Mouse (Mus musculus) left cerebral cortex, adult 11 months (tissue): Measurements from ENCODE around the gene Ccl22.

Experiments used
- DNase-seq: peaks from one replicate; pipeline ENCODE4 v3.0.0; 2022; ENCODE audit warnings: low spot score

The Ccl22 gene

DNA sequence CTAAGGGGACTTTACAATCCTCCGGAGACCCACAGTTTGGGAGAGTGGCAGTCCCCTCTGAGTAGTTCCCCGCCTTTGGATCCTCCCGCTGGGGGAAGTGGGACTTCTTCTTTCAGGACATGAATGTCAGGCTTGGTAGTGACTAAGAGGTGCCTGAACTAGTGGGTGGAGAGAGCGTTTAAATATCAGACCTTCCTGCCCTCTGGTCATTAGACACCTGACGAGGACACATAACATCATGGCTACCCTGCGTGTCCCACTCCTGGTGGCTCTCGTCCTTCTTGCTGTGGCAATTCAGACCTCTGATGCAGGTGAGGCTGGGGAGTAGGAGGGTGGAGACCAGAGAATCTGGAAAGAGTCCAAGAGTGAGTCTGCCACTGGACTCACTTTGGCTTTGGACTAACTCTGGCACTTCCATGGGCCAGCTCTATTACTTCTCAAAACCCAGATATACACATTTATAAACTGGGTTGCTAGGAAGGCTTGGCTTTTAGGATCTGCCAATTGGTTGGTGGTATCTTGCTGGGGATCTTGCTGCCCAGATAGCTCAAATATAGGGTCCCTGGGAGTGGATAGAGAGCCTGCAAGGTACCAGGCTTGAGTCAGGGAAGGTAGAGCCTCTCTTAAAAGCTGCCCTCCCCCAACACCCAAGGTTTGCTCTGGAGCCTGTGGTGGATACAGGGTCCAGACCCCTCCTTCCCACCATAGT lies at the start of gene Ccl22:
TSS of gene Ccl22 (plus strand) at position 115 of the 709 bp plus-strand sequence.
- DNase-seq: no peak

- DNase-seq: no peak
Observed at GRCm38 (mm10) chr8:94695994-94696384, 49.4 kb upstream of the Ccl22 start, which contains the start of gene Pllp. TSS of gene Pllp (minus strand) at chr8:94696278.

DNA sequence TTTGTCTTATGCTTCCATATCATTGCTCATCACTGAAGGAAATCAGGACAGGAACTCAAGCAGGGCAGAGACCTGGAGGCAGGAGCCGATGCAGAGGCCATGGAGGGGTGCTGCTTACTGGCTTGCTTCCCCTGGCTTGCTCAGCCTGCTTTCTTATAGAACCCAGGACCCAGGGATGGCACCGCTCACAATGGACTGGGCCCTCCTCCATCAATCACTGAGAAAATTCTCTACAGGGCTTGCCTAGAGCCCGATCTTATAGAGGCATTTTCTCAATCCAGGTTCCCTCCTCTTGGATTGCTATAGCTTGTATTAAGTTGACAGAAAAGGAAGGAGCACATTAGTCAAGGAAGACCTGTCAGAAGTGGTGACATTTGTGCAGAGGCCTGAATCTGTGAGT lies 48.8 kb upstream of the Ccl22 start:
- DNase-seq: no peak

DNA sequence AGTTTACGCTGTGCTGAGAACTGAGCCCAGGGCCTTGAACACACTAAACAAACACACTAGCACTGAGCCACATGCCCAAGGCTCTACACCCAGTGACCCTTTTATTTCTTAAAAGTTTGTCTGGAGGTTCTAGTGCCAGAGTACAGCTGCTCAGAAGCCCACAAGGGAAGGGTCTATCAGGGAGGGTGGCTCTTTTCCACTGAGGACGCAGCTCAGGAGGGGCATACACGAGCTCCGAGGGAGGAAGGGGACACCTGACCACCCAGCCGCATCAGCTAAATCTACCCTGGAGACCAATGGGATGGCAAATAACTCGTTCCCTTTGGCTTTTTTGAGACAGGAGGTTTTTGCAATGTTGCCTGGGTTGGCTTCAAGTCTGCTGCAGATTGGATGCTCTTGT lies 47.4 kb upstream of the Ccl22 start:
- DNase-seq: no peak

DNA sequence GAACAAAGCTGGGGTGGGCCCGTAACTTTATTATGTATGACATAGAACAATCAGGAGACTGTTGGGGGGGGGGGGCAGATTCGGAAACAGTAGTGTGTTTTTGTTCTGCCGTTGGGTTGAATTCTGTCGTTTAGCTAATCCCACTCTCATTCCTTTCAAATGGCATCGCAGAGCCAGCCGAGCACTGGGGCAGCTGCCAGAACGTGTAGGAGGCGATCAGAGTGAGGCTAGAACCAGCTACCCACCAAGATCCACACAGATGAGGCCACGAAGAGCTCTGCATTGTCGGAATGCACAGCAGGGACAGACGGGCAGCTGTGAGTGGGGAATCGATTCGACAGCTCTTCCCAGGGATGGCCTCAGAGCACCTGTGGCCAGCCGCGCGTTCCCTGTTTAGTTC lies 46.0 kb upstream of the Ccl22 start:
- no peak for DNase-seq

GRCm38 (mm10) chr8:94700421-94700935 lies 44.9 kb upstream of the Ccl22 start:
- no peak for DNase-seq

GRCm38 (mm10) chr8:94702156-94702555 lies 43.2 kb upstream of the Ccl22 start:
- DNase-seq: no peak

- peak; percentile 68 for DNase-seq
Observed at GRCm38 (mm10) chr8:94702844-94703813, 42.3 kb upstream of the Ccl22 start.

DNA sequence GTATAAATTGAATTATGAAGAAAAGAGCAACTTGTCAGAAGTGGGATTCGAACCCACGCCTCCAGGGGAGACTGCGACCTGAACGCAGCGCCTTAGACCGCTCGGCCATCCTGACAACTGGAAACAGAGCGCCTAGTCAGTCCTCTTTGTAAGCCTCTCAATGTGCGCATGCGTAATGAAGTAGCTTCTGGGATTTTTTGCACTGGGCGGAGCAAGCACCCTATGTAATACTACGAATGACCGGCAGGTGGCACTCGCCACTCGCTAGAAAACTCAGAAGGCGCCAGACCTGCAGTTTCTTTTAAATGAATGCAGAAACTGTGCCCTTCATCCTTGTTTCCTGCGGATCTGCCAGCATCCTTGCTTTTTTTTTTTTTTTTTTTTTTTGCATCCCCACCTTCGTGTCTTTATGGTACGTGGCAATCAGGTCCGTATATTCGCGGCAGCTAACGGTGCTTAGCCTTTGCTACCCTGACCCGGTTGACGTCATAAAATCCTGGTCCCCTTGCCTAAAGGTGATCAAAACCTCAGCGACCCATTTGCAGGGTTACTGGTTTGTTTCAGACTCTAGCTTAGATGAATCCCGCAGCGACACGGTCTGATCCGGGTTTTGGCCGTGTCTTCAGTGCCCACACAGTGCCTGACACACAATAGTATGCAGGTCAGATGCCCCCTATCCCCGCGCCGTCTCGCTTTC lies 41.3 kb upstream of the Ccl22 start:
- peak; percentile 95 for DNase-seq

GRCm38 (mm10) chr8:94704669-94704984 lies 40.8 kb upstream of the Ccl22 start:
- no peak for DNase-seq

DNA sequence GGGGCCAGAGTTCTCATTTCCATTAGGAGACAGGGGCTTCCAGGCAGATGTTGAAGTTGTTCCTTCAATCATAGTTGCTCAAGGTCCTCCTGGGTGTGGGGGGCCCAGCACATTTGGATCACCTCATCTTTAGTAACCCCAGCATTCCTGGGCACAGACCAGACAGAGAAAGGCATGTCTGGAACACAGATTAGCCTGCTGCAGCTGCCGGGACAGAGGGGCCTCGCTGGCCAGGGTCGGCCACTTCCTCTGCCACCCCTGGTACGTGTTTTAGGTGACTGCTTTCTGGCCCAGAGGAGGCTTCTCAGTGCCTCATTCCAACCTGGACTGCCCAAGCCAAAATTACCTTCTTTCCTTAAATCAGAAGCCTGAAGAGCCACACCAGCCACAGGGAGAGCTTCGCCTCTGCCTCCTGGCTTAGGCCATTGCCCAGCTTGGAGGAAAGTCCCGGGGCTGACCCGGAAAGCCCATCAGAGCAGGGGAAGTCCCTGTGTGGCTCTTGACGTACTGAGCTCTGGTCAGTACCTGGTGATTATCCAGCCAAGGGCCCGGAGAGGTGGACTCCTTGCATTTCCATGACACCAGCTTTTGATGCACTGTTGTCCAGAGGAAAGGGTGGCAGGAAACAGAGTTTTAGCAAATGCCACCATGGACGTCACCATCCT lies 39.7 kb upstream of the Ccl22 start:
- DNase-seq: no peak

- no peak for DNase-seq
Observed at GRCm38 (mm10) chr8:94706732-94707395, 38.5 kb upstream of the Ccl22 start.

DNA sequence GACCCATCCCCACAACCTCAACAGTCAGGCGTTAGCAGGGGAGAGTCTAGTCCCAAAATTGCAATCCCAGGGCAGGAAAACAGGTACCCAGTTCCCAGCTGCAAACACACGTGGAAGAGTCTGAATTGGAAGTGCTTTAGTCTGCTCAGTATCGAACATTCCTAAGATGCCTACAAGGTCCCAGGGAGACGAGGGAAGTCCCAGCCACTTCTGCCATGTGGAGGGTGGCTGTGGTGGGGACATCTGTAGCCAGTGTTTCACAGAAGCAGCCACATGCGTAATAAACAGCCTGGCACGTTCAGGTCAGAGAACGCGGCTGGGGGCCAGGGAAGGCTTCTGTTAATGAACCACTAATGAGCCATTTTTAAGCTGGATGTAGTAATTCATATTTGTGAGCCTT lies 35.1 kb upstream of the Ccl22 start:
- no peak for DNase-seq

DNA sequence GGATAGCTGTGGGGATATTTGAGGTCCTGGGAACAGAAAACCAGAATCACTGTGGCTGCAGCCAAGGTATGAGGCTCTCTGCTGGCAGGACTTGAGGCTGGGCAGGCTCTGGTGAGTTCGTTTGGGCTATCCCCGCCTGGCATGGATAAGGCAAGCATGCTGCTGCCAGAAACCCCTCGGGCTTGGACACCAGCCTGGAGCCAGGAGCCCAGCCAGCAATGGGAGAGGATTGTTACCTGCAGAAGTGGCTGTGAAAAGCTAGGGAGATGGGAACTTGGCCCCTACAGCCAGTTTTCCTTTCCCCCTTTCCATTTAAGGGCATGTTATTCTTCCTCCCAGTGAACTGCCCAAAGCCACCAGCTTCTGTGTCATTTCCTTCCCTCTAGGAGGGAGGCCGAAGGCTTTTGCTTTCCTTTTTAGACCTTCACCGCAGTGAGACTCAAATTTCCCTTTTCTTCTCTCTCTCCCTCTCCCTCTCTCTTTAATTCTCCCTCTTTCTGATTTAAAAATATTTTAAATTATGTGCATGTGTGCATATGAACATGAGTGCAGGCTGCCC lies 34.2 kb upstream of the Ccl22 start:
- DNase-seq: no peak

- no peak for DNase-seq
Observed at GRCm38 (mm10) chr8:94714556-94714955, 30.8 kb upstream of the Ccl22 start.

GRCm38 (mm10) chr8:94715871-94716270 lies 29.5 kb upstream of the Ccl22 start:
- no peak for DNase-seq

GRCm38 (mm10) chr8:94716841-94717240 lies 28.5 kb upstream of the Ccl22 start:
- DNase-seq: no peak

DNA sequence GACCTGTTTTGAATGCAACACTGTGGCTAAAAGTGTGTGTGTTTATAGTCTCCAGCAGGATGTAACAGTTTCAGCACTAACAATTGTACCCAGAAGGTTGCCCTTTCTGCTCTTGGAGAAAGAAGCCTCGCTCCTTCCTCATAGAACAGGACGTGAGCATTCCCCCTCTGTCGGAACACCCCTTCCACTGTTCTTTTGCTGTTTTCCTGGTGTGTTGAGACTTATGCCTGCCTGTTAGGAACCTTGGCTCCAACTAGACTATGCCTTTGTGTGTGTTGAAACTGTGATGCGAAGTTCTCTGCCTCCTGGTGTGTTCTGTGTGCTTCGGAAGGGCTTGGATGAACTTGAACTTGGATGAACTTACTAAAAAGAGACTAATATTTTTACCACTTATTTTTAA lies 19.4 kb upstream of the Ccl22 start:
- DNase-seq: no peak

- DNase-seq: no peak
Observed at GRCm38 (mm10) chr8:94729301-94729700, 16.1 kb upstream of the Ccl22 start.

GRCm38 (mm10) chr8:94733821-94734465 lies 11.4 kb upstream of the Ccl22 start:
- no peak for DNase-seq
